Mouse (Mus musculus): ENCODE results near the gene Specc1. TPM values are rescaled to one million over a fixed set of nuclear protein-coding genes. Genes with fewer than 3 reads are reported as not detected.
A peak's percentile ranks its signal among the peaks of the same experiment; 100 is the strongest.

The Specc1 gene
- polyA plus RNA-seq, 1 experiment: 10.2 TPM

DNA sequence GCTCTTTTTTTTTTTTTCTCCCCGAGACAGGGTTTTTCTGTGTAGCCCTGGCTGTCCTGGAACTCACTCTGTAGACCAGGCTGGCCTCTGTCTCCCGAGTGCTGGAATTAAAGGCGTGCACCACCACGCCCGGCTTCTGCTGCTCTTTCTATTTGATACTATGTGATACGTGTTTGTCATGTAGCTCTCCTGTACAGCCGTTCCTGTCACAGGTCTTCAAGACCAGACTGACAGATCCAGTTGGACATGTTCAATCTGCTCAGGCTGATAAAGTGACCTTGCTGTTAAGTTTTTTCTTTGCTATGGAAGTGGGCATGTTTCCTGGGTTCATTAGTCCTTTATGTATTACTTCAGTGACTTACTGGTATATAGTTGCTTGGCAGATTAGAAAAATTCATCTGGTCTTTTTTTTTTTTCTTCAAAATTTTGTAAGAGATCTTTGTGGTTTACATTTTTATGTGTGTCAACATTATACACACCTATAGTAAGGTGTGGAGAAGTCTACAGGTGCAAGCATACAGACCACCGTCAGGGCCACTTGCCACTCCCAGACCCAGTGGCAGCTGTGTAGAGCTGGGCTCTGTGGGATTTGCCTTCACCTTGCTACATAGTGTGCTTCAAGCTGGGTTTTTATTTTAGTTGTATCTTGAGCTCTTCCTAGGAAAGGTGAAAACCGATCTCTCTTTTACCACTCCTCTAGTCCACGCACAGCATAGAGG, 221.0 kb downstream of the Specc1 start:
- Histone ChIP-seq H3K27me3 (ENCODE audit: control insufficient read depth, insufficient read depth, low read length) (no peaks in the 10 kb centered on the region), H3K4me3 (ENCODE audit: low read depth, low read length) (no peak overlapping the region), H3K36me3 (ENCODE audit: control insufficient read depth, insufficient read depth, low read length) (peaks cover 2% of the 10 kb centered on the region), H3K4me1 (ENCODE audit: control insufficient read depth, insufficient read depth, insufficient read length, low read length) (peaks cover 3% of the 10 kb centered on the region; the same call in 1 of the 2 replicates), H3K27ac (ENCODE audit: insufficient read depth, low read depth, low read length) (no peak overlapping the region)
- 66% methylated on average over 10 of the region's 10 CpGs for WGBS
- TF ChIP-seq POLR2A (IDR thresholded peaks at IDR 0.05; ENCODE audit: low read depth, low read length) (no peak), CTCF (IDR thresholded peaks at IDR 0.05; ENCODE audit: extremely low read depth, insufficient read length, insufficient replicate concordance, low read depth, low read length) (no peak)

DNA sequence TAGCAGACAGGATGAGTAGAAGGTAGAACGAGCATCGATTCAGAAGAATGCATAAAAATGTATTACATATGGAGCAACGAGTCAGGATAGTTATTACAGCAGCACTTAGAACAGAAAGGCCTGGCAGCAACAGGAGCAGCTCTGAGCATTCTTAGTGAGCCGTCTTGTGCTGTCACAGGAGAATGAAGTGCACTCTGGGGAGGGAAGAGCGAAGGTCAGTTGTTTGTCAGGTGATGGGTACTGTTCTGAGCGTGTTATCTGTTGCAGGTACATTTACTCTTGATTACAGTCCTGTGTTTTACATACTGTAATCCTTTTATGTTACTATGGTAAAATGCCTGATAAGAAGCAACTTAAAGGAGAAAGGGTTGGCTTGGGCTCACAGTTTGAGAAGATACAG, 224.2 kb downstream of the Specc1 start:
- TF ChIP-seq CTCF (IDR thresholded peaks at IDR 0.05; ENCODE audit: extremely low read depth, insufficient read length, insufficient replicate concordance, low read depth, low read length) (no peak), POLR2A (IDR thresholded peaks at IDR 0.05; ENCODE audit: low read depth, low read length) (no peak)
- Histone ChIP-seq H3K27me3 (ENCODE audit: control insufficient read depth, insufficient read depth, low read length) (no peaks in the 10 kb centered on the region), H3K4me1 (ENCODE audit: control insufficient read depth, insufficient read depth, insufficient read length, low read length) (peaks cover 3% of the 10 kb centered on the region; the same call in 1 of the 2 replicates), H3K27ac (ENCODE audit: insufficient read depth, low read depth, low read length) (peak overlapping the region; percentile 78), H3K4me3 (ENCODE audit: low read depth, low read length) (no peak overlapping the region), H3K36me3 (ENCODE audit: control insufficient read depth, insufficient read depth, low read length) (no peaks in the 10 kb centered on the region)
- WGBS: 73% methylated on average over 6 of the region's 6 CpGs

DNA sequence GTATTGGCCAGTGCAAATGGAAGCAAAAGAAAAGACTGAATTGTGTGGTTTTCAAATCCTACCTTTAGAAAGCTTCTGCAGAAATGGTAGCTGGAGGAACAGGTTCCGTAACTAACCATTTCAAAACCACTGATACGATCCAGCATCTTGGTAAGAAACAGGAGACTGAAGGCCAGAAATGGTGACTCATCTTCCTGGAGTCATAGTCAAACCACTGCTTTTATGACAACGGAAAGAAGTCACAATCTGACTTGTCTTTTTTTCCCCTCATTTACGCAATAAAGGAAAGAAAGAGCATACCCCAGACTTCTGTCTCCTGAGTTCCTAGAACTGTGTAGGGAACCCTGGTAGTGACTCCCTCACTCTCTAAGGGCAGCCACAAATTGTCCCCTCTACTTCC, 228.3 kb downstream of the Specc1 start:
- WGBS: 76% methylated on average over 4 of the region's 4 CpGs
- TF ChIP-seq POLR2A (IDR thresholded peaks at IDR 0.05; ENCODE audit: low read depth, low read length): no peak
- TF ChIP-seq CTCF (IDR thresholded peaks at IDR 0.05; ENCODE audit: extremely low read depth, insufficient read length, insufficient replicate concordance, low read depth, low read length): no peak
- Histone ChIP-seq H3K36me3 (ENCODE audit: control insufficient read depth, insufficient read depth, low read length) (no peaks in the 10 kb centered on the region), H3K4me3 (ENCODE audit: low read depth, low read length) (no peak overlapping the region), H3K27me3 (ENCODE audit: control insufficient read depth, insufficient read depth, low read length) (no peaks in the 10 kb centered on the region), H3K4me1 (ENCODE audit: control insufficient read depth, insufficient read depth, insufficient read length, low read length) (peaks cover 3% of the 10 kb centered on the region; the same call in 1 of the 2 replicates), H3K27ac (ENCODE audit: insufficient read depth, low read depth, low read length) (no peak overlapping the region)

DNA sequence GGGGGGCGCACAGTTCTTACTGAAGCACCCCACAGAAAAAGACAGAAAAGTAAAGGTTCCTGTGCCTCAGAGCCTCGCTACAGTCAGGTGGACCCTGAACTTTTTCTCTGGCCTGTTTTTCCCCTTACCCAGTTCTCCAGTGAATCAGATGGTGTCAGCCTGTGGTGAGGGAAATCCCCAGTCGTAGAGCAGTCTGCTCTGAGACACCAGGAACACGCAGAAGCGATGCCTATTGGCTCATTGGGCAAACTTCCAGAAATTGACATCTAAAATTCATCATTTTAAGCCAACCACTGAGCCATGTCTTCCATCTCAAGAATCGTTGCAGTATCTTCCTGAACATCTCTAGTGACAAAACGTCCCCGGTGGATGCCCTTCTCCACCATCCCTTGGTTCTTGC, 230.5 kb downstream of the Specc1 start:
- WGBS: 82% methylated on average over 8 of the region's 8 CpGs
- Histone ChIP-seq H3K36me3 (ENCODE audit: control insufficient read depth, insufficient read depth, low read length) (0 out of 2 replicates have a peak, but pooled peaks cover 3% of the 10 kb centered on the region), H3K27ac (ENCODE audit: insufficient read depth, low read depth, low read length) (no peak overlapping the region), H3K4me3 (ENCODE audit: low read depth, low read length) (no peak overlapping the region), H3K27me3 (ENCODE audit: control insufficient read depth, insufficient read depth, low read length) (no peaks in the 10 kb centered on the region), H3K4me1 (ENCODE audit: control insufficient read depth, insufficient read depth, insufficient read length, low read length) (no peaks in the 10 kb centered on the region)
- TF ChIP-seq POLR2A (IDR thresholded peaks at IDR 0.05; ENCODE audit: low read depth, low read length) (no peak), CTCF (IDR thresholded peaks at IDR 0.05; ENCODE audit: extremely low read depth, insufficient read length, insufficient replicate concordance, low read depth, low read length) (no peak)

DNA sequence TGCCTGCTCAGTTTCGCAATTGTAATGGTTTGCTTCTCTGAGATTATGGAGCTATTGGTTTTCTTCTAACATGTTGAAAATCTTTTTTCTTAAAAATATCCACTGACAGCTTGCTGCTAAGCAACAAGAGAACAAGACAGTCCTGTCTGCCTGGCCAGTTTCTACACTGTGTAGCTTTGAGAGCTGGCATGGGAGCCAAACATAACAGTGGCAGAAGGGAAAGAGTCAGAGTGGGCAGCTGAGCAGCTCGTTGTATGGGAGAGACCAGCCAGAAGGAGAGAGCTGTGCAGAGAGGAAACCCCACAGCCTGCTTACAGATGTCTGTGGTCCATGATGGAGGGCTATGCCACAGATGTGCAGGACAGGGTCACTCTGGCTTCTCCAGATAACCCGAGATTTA, 235.5 kb downstream of the Specc1 start:
- Histone ChIP-seq H3K27me3 (ENCODE audit: control insufficient read depth, insufficient read depth, low read length) (no peaks in the 10 kb centered on the region), H3K36me3 (ENCODE audit: control insufficient read depth, insufficient read depth, low read length) (0 out of 2 replicates have a peak, but pooled peaks cover 3% of the 10 kb centered on the region), H3K4me3 (ENCODE audit: low read depth, low read length) (no peak overlapping the region), H3K4me1 (ENCODE audit: control insufficient read depth, insufficient read depth, insufficient read length, low read length) (no peaks in the 10 kb centered on the region), H3K27ac (ENCODE audit: insufficient read depth, low read depth, low read length) (no peak overlapping the region)
- TF ChIP-seq POLR2A (IDR thresholded peaks at IDR 0.05; ENCODE audit: low read depth, low read length): no peak
- TF ChIP-seq CTCF (IDR thresholded peaks at IDR 0.05; ENCODE audit: extremely low read depth, insufficient read length, insufficient replicate concordance, low read depth, low read length): no peak
- 89% methylated on average over 3 of the region's 3 CpGs for WGBS

DNA sequence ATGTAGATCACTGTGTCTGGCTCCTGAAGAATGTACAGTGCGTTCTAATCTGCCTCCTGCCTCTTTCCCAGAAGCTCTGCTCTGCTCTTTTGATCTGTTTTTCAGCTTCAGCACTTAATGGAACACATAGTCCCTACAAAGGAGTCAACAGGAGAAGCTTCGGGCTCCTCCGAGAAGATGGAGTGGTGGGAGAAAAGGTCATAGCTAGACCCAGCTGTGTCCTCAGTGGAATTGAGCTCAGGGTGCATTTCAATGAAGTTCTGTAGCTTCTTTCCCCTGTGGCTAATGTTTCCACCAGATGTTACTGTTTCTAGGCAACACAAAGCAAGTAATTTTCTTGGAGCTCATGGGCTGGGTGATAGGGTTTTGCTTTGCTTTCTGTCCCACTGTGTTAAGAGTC, 236.6 kb downstream of the Specc1 start:
- Histone ChIP-seq H3K36me3 (ENCODE audit: control insufficient read depth, insufficient read depth, low read length) (0 out of 2 replicates have a peak, but pooled peaks cover 3% of the 10 kb centered on the region), H3K27me3 (ENCODE audit: control insufficient read depth, insufficient read depth, low read length) (no peaks in the 10 kb centered on the region), H3K4me3 (ENCODE audit: low read depth, low read length) (no peak overlapping the region), H3K27ac (ENCODE audit: insufficient read depth, low read depth, low read length) (no peak overlapping the region), H3K4me1 (ENCODE audit: control insufficient read depth, insufficient read depth, insufficient read length, low read length) (no peaks in the 10 kb centered on the region)
- 89% methylated on average over 3 of the region's 3 CpGs for WGBS
- no peak for TF ChIP-seq CTCF (IDR thresholded peaks at IDR 0.05; ENCODE audit: extremely low read depth, insufficient read length, insufficient replicate concordance, low read depth, low read length)
- TF ChIP-seq POLR2A (IDR thresholded peaks at IDR 0.05; ENCODE audit: low read depth, low read length): no peak

DNA sequence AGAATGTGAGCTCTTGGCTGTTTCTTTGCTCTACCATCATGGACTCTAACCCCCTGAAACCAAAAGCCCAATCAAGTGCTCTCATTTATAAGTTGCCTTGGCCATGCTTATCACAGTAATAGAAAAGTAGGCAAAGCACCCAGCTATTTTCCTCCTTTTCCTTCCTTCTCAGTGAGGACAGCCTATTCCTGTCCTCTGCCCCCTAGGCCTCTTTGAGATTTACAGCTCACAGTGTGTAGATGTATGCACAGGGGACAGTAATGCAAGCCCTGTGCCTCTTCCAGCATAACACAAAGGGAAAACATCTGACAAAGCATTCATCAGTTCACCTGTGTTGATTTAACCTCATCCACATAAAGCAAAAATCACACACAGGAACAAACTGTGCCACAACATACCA, 237.7 kb downstream of the Specc1 start:
- no peaks in the 10 kb centered on the region for H3K27me3 ChIP-seq (ENCODE audit: control insufficient read depth, insufficient read depth, low read length)
- no peak overlapping the region for H3K27ac ChIP-seq (ENCODE audit: insufficient read depth, low read depth, low read length)
- no peak overlapping the region for H3K4me3 ChIP-seq (ENCODE audit: low read depth, low read length)
- TF ChIP-seq CTCF (IDR thresholded peaks at IDR 0.05; ENCODE audit: extremely low read depth, insufficient read length, insufficient replicate concordance, low read depth, low read length) (no peak), POLR2A (IDR thresholded peaks at IDR 0.05; ENCODE audit: low read depth, low read length) (no peak)
- H3K36me3 ChIP-seq (ENCODE audit: control insufficient read depth, insufficient read depth, low read length): 0 out of 2 replicates have a peak, but pooled peaks cover 3% of the 10 kb centered on the region
- H3K4me1 ChIP-seq (ENCODE audit: control insufficient read depth, insufficient read depth, insufficient read length, low read length): no peaks in the 10 kb centered on the region
